Mouse (Mus musculus): ENCODE data around the gene Nol10. TPM values are rescaled to one million over a fixed set of nuclear protein-coding genes. Genes with fewer than 3 reads are reported as not detected.

Nol10 gene
- polyA plus RNA-seq, 1 experiment from 2014 or later: 20.1 TPM

DNA sequence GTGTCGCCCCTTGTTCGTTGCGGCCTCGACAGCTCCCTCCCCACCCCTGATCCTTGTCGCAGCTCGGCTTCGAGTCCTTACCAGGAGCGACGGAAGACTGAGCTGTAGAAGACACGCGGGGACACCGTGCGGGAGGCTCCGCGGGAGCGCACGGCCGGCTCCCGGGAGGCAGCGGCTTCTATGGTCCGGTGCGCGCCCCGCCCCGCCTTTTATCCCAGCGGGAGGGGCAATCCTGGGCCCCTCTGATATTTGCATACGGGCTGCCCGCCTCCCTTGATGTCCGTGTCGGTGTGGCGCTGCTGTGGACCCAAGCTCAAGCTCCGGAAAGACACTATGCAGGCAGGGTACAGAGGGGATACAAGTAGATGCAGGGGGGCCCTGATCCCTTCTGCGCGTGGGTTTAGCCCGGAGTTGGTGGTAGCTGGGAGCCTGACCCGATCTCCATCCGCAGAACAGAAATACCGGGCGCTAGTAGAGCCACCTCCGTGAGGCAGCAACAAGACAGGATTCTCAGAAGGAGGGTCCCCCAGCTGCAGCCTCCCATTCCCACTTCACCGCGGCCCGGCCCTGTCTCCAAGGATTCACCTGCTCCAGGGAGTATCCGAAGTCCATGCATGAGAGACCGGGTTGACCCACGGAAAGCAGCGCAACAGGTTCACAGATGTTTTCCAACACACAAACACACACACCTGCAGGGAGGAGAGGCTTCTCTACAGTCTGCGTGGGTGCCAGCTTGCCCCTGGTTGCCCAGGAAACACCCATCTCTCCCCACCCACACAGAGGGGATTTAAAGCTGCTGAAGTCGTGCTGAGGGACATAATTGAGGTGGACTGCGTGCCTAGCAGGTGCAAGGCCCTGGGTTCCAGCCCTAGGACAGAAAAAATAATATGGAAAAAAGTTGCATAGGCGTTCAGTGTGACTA lies 23.4 kb upstream of the Nol10 start:
- Histone ChIP-seq H3K4me3 (ENCODE audit: low read length) (peak overlapping the region; percentile 49), H3K36me3 (ENCODE audit: control insufficient read depth, insufficient read depth, low read length) (no peaks in the 10 kb centered on the region), H3K27me3 (replicated peaks; ENCODE audit: control insufficient read depth, insufficient read depth, low read length) (peaks cover 15% of the 10 kb centered on the region), H3K9me3 (ENCODE audit: control insufficient read depth, low read length) (no peaks in the 10 kb centered on the region), H3K4me2 (ENCODE audit: low read length) (peak overlapping the region; percentile 94), H3K27ac (ENCODE audit: low read depth, low read length) (no peak overlapping the region), H3K4me1 (ENCODE audit: control insufficient read depth, insufficient read depth, low read depth, low read length) (peaks cover 11% of the 10 kb centered on the region), H3K9ac (ENCODE audit: low read depth, low read length) (peak overlapping the region; percentile 63)
- peak; percentile 64 for ATAC-seq
- WGBS: 3% methylated on average over 50 of the region's 51 CpGs

DNA sequence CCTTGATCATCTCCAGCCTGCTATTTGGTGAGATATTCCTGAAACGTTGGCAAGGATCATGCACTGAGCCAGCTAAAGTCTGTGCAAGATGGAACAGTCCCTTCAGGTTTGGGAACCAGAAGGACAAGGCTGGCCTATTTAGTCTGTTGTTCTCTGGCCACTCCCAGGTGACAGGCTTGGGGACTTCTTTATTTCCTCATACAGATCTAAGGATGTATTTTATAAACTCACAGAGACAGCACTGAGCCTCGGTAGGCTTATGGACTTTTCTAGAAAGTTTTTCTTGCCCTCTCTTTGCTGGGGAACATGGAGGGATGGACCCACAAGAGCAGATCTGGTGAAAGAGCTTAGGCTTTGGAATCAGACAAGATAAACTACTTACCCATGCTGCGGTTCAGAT lies 19.0 kb upstream of the Nol10 start, which contains the start of gene Atp6v1c2:
Atp6v1c2 (minus strand) TSS at position 101 of the 400 bp plus-strand sequence.
- H3K27me3 ChIP-seq (replicated peaks; ENCODE audit: control insufficient read depth, insufficient read depth, low read length): peaks cover 7% of the 10 kb centered on the region
- 81% methylated on average over 3 of the region's 3 CpGs for WGBS

DNA sequence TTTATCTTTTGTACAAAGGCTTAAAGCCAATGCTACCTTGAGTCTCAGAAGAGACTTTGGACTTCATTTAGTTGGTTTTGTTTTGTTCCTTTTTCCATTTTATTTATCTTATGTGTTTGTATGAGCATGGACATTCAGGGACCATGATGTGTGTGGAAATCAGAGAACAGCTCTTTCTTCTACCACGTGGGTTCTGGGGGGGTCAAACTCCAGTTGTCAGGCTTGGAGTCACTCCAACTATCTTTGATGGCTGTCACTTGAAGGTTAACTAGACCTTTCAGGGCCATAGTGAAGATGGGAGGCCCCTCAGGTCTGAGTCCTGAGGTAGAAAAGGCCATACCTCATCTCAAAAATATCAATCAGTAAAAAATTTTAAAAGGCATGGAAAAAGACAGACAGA lies 14.8 kb upstream of the Nol10 start:
- Histone ChIP-seq H3K27ac (ENCODE audit: low read depth, low read length) (no peak overlapping the region), H3K4me1 (ENCODE audit: control insufficient read depth, insufficient read depth, low read depth, low read length) (no peaks in the 10 kb centered on the region), H3K27me3 (replicated peaks; ENCODE audit: control insufficient read depth, insufficient read depth, low read length) (no peaks in the 10 kb centered on the region), H3K9me3 (ENCODE audit: control insufficient read depth, low read length) (no peaks in the 10 kb centered on the region; the same call in 1 of the 2 replicates), H3K9ac (ENCODE audit: low read depth, low read length) (no peak overlapping the region), H3K36me3 (ENCODE audit: control insufficient read depth, insufficient read depth, low read length) (no peaks in the 10 kb centered on the region), H3K4me3 (ENCODE audit: low read length) (no peak overlapping the region), H3K4me2 (ENCODE audit: low read length) (no peak overlapping the region)
- no peak for ATAC-seq
- 24% methylated on average over 1 of the region's 1 CpGs for WGBS

More for the DNA sequence above, 19.0 kb upstream of the Nol10 start, which contains the start of gene Atp6v1c2:
- no peak for ATAC-seq
- no peak within 1 kb of the TSS for H3K27ac ChIP-seq (ENCODE audit: low read depth, low read length)
- no peaks in the 10 kb centered on the region for H3K9me3 ChIP-seq (ENCODE audit: control insufficient read depth, low read length)
- no peak within 1 kb of the TSS for H3K4me2 ChIP-seq (ENCODE audit: low read length)
- H3K4me1 ChIP-seq (ENCODE audit: control insufficient read depth, insufficient read depth, low read depth, low read length): peaks cover 10% of the 10 kb centered on the region
- no peak within 1 kb of the TSS for H3K4me3 ChIP-seq (ENCODE audit: low read length)
- no peaks in the 10 kb centered on the region for H3K36me3 ChIP-seq (ENCODE audit: control insufficient read depth, insufficient read depth, low read length)
- no peak within 1 kb of the TSS for H3K9ac ChIP-seq (ENCODE audit: low read depth, low read length)

DNA sequence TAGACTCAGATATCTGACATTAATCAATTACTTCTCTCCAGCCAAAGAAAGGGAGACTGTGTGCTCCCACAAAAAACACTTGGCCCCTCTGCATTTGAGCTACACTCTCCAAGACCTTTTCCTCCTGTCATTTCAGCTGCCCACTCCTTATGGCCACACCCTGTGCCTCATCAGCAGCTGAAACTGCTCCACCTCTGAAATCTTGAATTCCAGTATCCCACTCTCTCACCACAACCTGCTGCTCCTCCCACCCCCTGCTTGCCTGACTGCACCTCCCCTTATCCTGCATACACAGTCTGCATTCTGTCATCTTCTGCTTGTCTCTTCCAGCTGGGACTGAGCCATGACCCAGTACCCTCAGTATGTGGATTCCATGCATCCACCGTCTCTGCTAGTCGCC lies 9.9 kb upstream of the Nol10 start:
- no peaks in the 10 kb centered on the region for H3K4me1 ChIP-seq (ENCODE audit: control insufficient read depth, insufficient read depth, low read depth, low read length)
- 83% methylated on average over 2 of the region's 2 CpGs for whole genome bisulfite sequencing
- no peak for ATAC-seq
- no peaks in the 10 kb centered on the region; the same call in 1 of the 2 replicates for H3K9me3 ChIP-seq (ENCODE audit: control insufficient read depth, low read length)
- H3K4me2 ChIP-seq (ENCODE audit: low read length): no peak overlapping the region
- H3K9ac ChIP-seq (ENCODE audit: low read depth, low read length): no peak overlapping the region
- no peaks in the 10 kb centered on the region for H3K27me3 ChIP-seq (replicated peaks; ENCODE audit: control insufficient read depth, insufficient read depth, low read length)
- no peak overlapping the region for H3K27ac ChIP-seq (ENCODE audit: low read depth, low read length)
- no peaks in the 10 kb centered on the region for H3K36me3 ChIP-seq (ENCODE audit: control insufficient read depth, insufficient read depth, low read length)
- no peak overlapping the region for H3K4me3 ChIP-seq (ENCODE audit: low read length)

DNA sequence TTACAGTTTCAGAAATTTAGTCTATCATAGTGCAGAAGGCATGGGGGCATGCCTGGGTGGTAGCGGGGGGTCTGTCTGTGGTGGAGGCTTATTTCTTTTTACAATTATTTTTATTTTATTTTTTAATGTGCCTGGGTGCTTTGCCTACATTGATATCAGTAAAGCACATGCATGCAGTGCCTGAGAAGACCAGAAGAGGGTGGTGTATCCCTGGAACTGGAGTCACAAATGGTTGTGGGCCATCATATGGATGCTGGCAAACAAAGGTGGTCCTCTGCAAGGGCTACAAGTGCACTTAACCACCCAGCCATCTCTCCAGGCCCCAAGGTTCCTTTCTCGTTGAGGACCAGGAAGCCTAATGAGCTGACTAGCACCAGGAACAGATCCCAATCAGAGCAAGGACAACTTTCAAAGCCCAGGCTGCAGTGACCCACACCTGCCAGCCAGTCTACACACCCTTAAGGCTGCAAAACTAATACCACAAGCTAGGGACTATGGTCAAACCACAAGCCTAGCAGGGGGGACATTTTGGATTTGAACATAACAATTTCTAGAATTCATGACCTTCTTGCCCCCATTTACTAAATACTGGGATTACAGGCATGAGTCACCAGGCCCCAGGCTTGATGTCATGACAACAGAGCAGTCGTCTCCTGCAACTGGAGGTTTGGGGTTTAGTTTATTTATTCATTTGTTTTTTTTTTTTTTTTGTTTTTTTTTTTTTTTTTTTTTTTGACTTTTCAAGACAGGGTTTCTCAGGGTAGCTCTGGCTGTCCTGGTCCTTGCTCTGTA lies 8.9 kb upstream of the Nol10 start:
- no peak overlapping the region for H3K4me2 ChIP-seq (ENCODE audit: low read length)
- ATAC-seq: no peak
- no peaks in the 10 kb centered on the region; the same call in 1 of the 2 replicates for H3K9me3 ChIP-seq (ENCODE audit: control insufficient read depth, low read length)
- 73% methylated on average over 3 of the region's 3 CpGs for WGBS
- H3K36me3 ChIP-seq (ENCODE audit: control insufficient read depth, insufficient read depth, low read length): no peaks in the 10 kb centered on the region
- no peak overlapping the region for H3K27ac ChIP-seq (ENCODE audit: low read depth, low read length)
- no peak overlapping the region for H3K9ac ChIP-seq (ENCODE audit: low read depth, low read length)
- H3K27me3 ChIP-seq (replicated peaks; ENCODE audit: control insufficient read depth, insufficient read depth, low read length): no peaks in the 10 kb centered on the region
- H3K4me1 ChIP-seq (ENCODE audit: control insufficient read depth, insufficient read depth, low read depth, low read length): no peaks in the 10 kb centered on the region
- H3K4me3 ChIP-seq (ENCODE audit: low read length): no peak overlapping the region

DNA sequence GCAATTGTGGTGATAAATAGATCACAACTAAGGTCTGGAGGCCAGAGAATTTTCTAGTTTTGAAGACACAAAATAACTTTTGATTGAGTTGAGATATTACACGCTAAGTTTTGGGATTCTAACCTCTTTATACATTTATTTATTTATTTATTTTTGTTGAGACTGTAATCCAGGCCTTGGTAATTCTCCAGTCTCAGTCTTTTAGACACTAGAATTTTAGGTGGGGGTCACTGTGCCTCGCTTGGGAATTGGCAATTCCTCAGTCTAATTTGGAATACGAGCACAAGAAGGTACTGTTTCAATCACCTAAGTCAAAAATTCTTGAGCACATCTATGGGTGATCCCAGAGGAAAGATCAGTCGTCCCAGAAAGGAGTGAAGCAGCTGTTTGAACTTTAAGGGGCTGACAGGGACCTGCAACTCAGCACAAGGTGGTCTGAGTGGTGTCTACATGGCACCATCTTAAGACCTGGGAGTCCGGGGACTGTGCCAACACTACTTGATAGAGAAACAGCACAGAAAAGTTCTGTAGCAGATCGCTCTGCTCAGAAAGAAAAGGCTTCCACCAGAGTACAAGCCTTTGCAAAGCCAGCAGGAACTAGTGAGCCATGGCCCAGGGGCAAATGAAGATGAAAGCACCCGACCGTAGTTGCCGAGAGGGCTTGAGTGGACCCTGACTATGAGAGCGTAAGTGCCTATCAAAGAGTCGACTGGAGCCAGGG lies 771 bp upstream of the Nol10 start:
- Histone ChIP-seq H3K9ac (ENCODE audit: low read depth, low read length) (peak overlapping the region; percentile 75), H3K36me3 (ENCODE audit: control insufficient read depth, insufficient read depth, low read length) (peaks cover 4% of the 10 kb centered on the region; the same call in 1 of the 2 replicates), H3K27me3 (replicated peaks; ENCODE audit: control insufficient read depth, insufficient read depth, low read length) (no peaks in the 10 kb centered on the region), H3K4me1 (ENCODE audit: control insufficient read depth, insufficient read depth, low read depth, low read length) (peaks cover 13% of the 10 kb centered on the region), H3K9me3 (ENCODE audit: control insufficient read depth, low read length) (no peaks in the 10 kb centered on the region), H3K4me2 (ENCODE audit: low read length) (peak overlapping the region; percentile 89), H3K27ac (ENCODE audit: low read depth, low read length) (peak overlapping the region; percentile 51), H3K4me3 (ENCODE audit: low read length) (peak overlapping the region; percentile 80)
- 38% methylated on average over 11 of the region's 11 CpGs for WGBS
- peak; percentile 31 for ATAC-seq

DNA sequence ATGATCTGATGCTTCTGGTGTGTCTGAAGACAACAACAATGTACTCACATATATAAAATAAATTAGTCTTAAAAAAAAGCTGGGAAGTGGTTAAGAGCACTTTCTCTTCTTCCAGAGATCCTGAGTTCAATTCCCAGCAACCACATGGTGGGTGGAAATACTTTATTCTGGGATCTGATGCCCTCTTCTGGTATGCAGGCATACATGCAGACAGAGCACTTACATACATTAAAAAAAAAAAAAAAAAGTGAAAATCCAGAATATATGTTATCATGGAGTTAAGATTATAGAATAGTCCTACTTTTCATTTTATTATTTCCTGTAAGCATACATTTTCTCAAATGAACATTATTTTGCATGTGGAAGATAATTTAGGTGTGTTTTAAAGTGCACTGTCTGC lies 1.8 kb downstream of the Nol10 start:
- H3K4me1 ChIP-seq (ENCODE audit: control insufficient read depth, insufficient read depth, low read depth, low read length): peaks cover 13% of the 10 kb centered on the region
- no peak for ATAC-seq

DNA sequence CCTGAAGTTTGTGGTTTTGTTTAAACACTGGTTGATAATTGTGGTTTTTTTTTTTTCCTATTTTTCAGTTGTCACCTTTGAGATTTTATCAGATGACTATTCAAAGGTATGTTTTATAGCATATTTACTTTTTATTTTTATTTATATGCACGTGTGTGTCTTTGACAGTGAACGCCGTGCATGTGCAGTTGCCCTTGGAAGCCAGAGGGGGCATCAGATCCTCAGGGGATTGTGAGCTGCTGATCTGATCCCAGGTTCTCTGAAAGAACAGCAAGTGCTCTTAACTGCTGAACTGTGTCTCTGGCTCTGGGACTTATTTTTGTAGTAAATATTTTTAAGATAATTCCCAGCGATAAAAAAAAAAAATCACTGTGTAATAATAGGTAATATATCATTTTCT lies 8.6 kb downstream of the Nol10 start:
- Histone ChIP-seq H3K4me3 (ENCODE audit: low read length) (no peak overlapping the region), H3K36me3 (ENCODE audit: control insufficient read depth, insufficient read depth, low read length) (peaks cover 31% of the 10 kb centered on the region), H3K27me3 (replicated peaks; ENCODE audit: control insufficient read depth, insufficient read depth, low read length) (no peaks in the 10 kb centered on the region), H3K4me2 (ENCODE audit: low read length) (no peak overlapping the region), H3K9ac (ENCODE audit: low read depth, low read length) (no peak overlapping the region), H3K4me1 (ENCODE audit: control insufficient read depth, insufficient read depth, low read depth, low read length) (no peaks in the 10 kb centered on the region), H3K9me3 (ENCODE audit: control insufficient read depth, low read length) (no peaks in the 10 kb centered on the region), H3K27ac (ENCODE audit: low read depth, low read length) (no peak overlapping the region)
- no peak for ATAC-seq
- WGBS: 83% methylated on average over 4 of the region's 4 CpGs

More for the DNA sequence above, 1.8 kb downstream of the Nol10 start:
- Histone ChIP-seq H3K27ac (ENCODE audit: low read depth, low read length) (no peak overlapping the region), H3K4me2 (ENCODE audit: low read length) (no peak overlapping the region), H3K9me3 (ENCODE audit: control insufficient read depth, low read length) (no peaks in the 10 kb centered on the region), H3K27me3 (replicated peaks; ENCODE audit: control insufficient read depth, insufficient read depth, low read length) (no peaks in the 10 kb centered on the region), H3K9ac (ENCODE audit: low read depth, low read length) (no peak overlapping the region), H3K4me3 (ENCODE audit: low read length) (no peak overlapping the region), H3K36me3 (ENCODE audit: control insufficient read depth, insufficient read depth, low read length) (peaks cover 18% of the 10 kb centered on the region)
